Mouse (Mus musculus): ENCODE measurements around the gene Mael.
A peak's percentile ranks its signal among the peaks of the same experiment; 100 is the strongest.

GRCm38 (mm10) chr1:166154162-166155112 lies 84.1 kb downstream of the Mael start:
- no peak for TF ChIP-seq EP300 (optimal IDR thresholded peaks at IDR 0.05)
- TF ChIP-seq CTCF (IDR thresholded peaks at IDR 0.05; ENCODE audit: low read depth), result peak; percentile 94
